Mouse (Mus musculus) small intestine, adult 2 months (tissue): ENCODE measurements around the gene Olfr1393.

Experiments used
- CTCF ChIP-seq: fragments of 200-500 bp; IDR thresholded peaks from 2 replicates; pipeline ENCODE4 v1.5.1; 2012; ENCODE audit warnings: low read depth, mild to moderate bottlenecking, control low read depth, inconsistent platforms, low read length, moderate library complexity, mixed read lengths; ENCODE audit not compliant: insufficient replicate concordance, insufficient read length; ENCODE audit errors: extremely low read depth
- POLR2A ChIP-seq: fragments of 200-500 bp; IDR thresholded peaks from 2 replicates; pipeline ENCODE4 v1.6.1; 2012; ENCODE audit warnings: low read depth, mild to moderate bottlenecking, control low read depth, inconsistent platforms, low read length, moderate library complexity

DNA sequence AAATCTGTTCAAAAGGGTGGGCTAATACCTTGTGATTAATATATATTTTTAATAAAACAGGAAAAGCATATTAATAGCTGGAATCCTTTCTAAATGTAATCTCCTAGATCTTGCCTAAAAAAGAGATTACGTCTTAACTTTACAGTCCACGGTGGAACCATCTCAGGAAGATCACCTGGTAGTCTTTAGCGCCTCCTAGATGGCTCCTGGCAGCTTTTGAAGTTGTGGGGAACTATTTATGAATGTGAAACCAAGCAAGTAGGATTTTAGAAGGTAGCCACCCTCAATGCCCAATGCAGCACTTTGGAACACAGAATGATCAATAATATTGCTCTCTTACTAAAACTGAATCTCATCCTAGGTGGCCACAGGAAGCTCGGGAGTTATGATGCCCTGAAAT lies 37.2 kb upstream of the Olfr1393 start:
- TF ChIP-seq CTCF (no peak), POLR2A (no peak)
